Mouse (Mus musculus): ENCODE results near the gene Vmn1r232.

GRCm38 (mm10) chr17:20960386-20960785 is 40.9 kb upstream of the Vmn1r232 start:
- TF ChIP-seq ELF1 (IDR thresholded peaks at IDR 0.05; ENCODE audit: low read depth, low read length) = no peak
- no peak for TF ChIP-seq MAX (IDR thresholded peaks at IDR 0.05; ENCODE audit: low read length)
- no peak for TF ChIP-seq CTCF (conservative IDR thresholded peaks at IDR 0.05 in 1 of 2, IDR thresholded peaks at IDR 0.05 in 1 of 2; ENCODE audit: low read depth in 2 of 2, low read length in 2 of 2)
- TF ChIP-seq POLR2AphosphoS2 (IDR thresholded peaks at IDR 0.05; ENCODE audit: low read depth, low read length) = no peak
- TF ChIP-seq SMC3 (IDR thresholded peaks at IDR 0.05; ENCODE audit: low read depth, low read length) = no peak
- no peak for TF ChIP-seq RCOR1 (conservative IDR thresholded peaks at IDR 0.05; ENCODE audit: low read depth, low read length)
- no peak for TF ChIP-seq BHLHE40 (IDR thresholded peaks at IDR 0.05; ENCODE audit: low read depth, low read length)
- no peak for TF ChIP-seq CHD1 (IDR thresholded peaks at IDR 0.05; ENCODE audit: low read depth, low read length)
- no peak for TF ChIP-seq POLR2A (IDR thresholded peaks at IDR 0.05; ENCODE audit: low read depth, low read length)
- TF ChIP-seq KAT2A (IDR thresholded peaks at IDR 0.05; ENCODE audit: insufficient replicate concordance, low read length) = no peak
- no peak for TF ChIP-seq MYC (IDR thresholded peaks at IDR 0.05; ENCODE audit: low read depth, low read length)
